Mouse (Mus musculus) intestine, embryonic 14.5 days (tissue): Measurements from ENCODE around the gene Snrnp200. TPM values are rescaled to one million over a fixed set of nuclear protein-coding genes. Genes with fewer than 3 reads are reported as not detected.

Experiments
- polyA plus RNA-seq: library from polyadenylated mRNA; unstranded; fragments of >200 nt; fragmentation: Nextera tagmentation; extraction: Ambion mirVana; gene quantifications from 2 replicates; pipeline ENCODE4 v1.2.1, GENCODE M21; 2014

The Snrnp200 gene
- polyA plus RNA-seq, 1 experiment from 2014 or later, result 67.8 TPM

Other genes starting within 250 kb of the Snrnp200 start
- gene Ap4e1, start 199.7 kb upstream of the Snrnp200 start, polyA plus RNA-seq, result 10.1 and 12.3 TPM in 2 replicates
- 55.2 and 56.6 TPM in 2 replicates for gene Blvra, start 137.7 kb upstream of the Snrnp200 start, polyA plus RNA-seq
- gene Ncaph, start 74.4 kb upstream of the Snrnp200 start, polyA plus RNA-seq, result 82.5 and 88.2 TPM in 2 replicates
- 22.8 and 26.3 TPM in 2 replicates for gene Itpripl1, start 64.9 kb upstream of the Snrnp200 start, polyA plus RNA-seq
- gene 1810024B03Rik, start 106 bp upstream of the Snrnp200 start, polyA plus RNA-seq, result 2.0 and 2.2 TPM in 2 replicates
- gene Ciao1, start 39.4 kb downstream of the Snrnp200 start, polyA plus RNA-seq, result 62.6 and 64.7 TPM in 2 replicates
- 20.4 and 21.5 TPM in 2 replicates for gene Tmem127, start 39.5 kb downstream of the Snrnp200 start, polyA plus RNA-seq
- gene Stard7, start 61.8 kb downstream of the Snrnp200 start, polyA plus RNA-seq, result 93.8 and 94.5 TPM in 2 replicates
- gene Dusp2, start 127.8 kb downstream of the Snrnp200 start, polyA plus RNA-seq, result 2.5 and 4.5 TPM in 2 replicates
- not detected in 2 replicates for gene Astl, start 130.3 kb downstream of the Snrnp200 start, polyA plus RNA-seq
- gene Adra2b, start 154.8 kb downstream of the Snrnp200 start, polyA plus RNA-seq, result 0.66 and 0.85 TPM in 2 replicates
- 0.07 and 0.08 TPM in 2 replicates for gene Gpat2, start 216.8 kb downstream of the Snrnp200 start, polyA plus RNA-seq
- 21.9 and 28.6 TPM in 2 replicates for gene Fahd2a, start 236.2 kb downstream of the Snrnp200 start, polyA plus RNA-seq